Mouse (Mus musculus): Measurements from ENCODE around the gene Gab1. TPM values are rescaled to one million over a fixed set of nuclear protein-coding genes. Genes with fewer than 3 reads are reported as not detected.
A peak's percentile ranks its signal among the peaks of the same experiment; 100 is the strongest.

The Gab1 gene
- total and polyA plus RNA-seq, 3 experiments = 32.6 to 40.2 (median 38.3) TPM

DNA sequence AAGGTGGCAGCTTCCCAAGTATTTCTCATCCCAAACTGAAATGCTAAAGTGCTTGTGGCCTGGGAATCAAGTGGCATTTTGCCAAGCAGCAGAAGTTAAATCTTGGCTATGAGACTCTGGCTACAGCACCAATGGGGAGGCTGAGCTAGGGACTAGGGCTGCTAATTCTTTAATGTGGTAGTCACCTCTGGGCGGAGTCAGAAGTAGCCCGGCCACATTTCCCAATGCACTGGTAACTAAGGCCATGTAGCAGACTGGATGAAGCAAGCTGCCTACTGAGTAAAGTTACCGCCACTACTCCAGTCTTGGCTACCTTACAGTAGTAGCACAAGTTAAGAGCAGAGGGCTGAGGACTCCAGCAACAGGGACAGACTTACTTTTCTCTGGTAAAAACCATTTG lies 12.7 kb downstream of the Gab1 start:
- intact Hi-C loops (cut with DNase I) = loop anchor here (5.0 kb wide), 1 partner anchor 50 kb away; no protein-coding TSS in a partner anchor
- Histone ChIP-seq H3K79me2 (replicated peaks; ENCODE audit: control insufficient read depth, insufficient read depth, low read length) (peaks cover 8% of the 10 kb centered on the region), H3K4me1 (ENCODE audit: control insufficient read depth, insufficient read depth, low read length) (peaks cover 32% of the 10 kb centered on the region), H3K4me3 (no peak overlapping the region; the same call in 1 of the 2 replicates), H3K27me3 (ENCODE audit: control insufficient read depth, insufficient read depth, low read length) (no peaks in the 10 kb centered on the region), H3K9ac (ENCODE audit: low read depth, low read length) (peak overlapping the region; percentile 41; the same call in 1 of the 2 replicates), H3K36me3 (ENCODE audit: control insufficient read depth, insufficient read depth, low read length) (peaks cover 26% of the 10 kb centered on the region), H3K27ac (peak overlapping the region; percentile 78)
- WGBS = 43% methylated on average over 3 of the region's 3 CpGs
- TF ChIP-seq POLR2A (IDR thresholded peaks at IDR 0.05; ENCODE audit: insufficient read depth, low read depth, low read length) (no peak), EP300 (IDR thresholded peaks at IDR 0.05; ENCODE audit: insufficient read depth, low read depth, low read length) (no peak), CTCF (IDR thresholded peaks at IDR 0.05) (no peak)
- DNase-seq = peak in 1 of 2 experiments; percentile 72

DNA sequence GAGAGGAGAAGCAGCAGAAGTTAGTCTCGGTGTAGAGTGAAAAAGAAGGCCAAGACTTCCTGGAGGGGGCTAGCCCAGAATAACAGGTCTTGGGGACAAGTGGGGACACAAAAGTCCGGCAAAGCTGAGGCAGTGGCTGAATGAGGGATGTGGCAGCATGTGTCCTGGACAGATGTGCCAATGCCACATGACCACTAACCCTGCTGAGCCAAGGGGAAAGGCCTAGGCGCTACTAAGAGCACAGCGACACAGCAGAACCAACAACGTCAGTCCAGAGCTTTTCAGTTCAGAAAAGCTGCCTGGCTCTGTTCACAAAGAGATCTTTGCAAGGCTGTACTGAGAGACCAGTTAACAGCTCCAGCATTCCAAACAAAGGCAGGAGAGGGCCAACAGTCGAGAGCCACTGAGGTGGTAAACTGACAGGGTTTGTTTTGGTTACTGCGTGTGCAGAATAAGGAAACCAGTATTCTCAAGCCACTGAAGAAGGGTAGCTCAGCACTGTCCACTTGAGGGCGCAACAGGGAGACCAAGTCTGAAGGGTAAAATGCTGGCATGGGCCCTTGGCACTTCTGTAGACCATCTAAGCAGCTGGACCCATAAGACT lies 15.0 kb downstream of the Gab1 start:
- TF ChIP-seq EP300 (IDR thresholded peaks at IDR 0.05; ENCODE audit: insufficient read depth, low read depth, low read length) (0 out of 2 replicates have a peak, but pooled peaks have one; percentile 49), CTCF (IDR thresholded peaks at IDR 0.05) (peak; percentile 59), POLR2A (IDR thresholded peaks at IDR 0.05; ENCODE audit: insufficient read depth, low read depth, low read length) (no peak)
- peaks cover 21% of the 10 kb centered on the region for H3K4me1 ChIP-seq (ENCODE audit: control insufficient read depth, insufficient read depth, low read length)
- H3K79me2 ChIP-seq (replicated peaks; ENCODE audit: control insufficient read depth, insufficient read depth, low read length) = peaks cover 5% of the 10 kb centered on the region
- WGBS = 42% methylated on average over 8 of the region's 8 CpGs
- no peak overlapping the region for H3K4me3 ChIP-seq
- no peaks in the 10 kb centered on the region for H3K27me3 ChIP-seq (ENCODE audit: control insufficient read depth, insufficient read depth, low read length)
- intact Hi-C loops (cut with DNase I) = loop anchor here (2.0 to 5.0 kb wide), 2 partner anchors 16 to 48 kb away; no protein-coding TSS in a partner anchor
- peak in 1 of 2 experiments; percentile 50 for DNase-seq
- 0 out of 2 replicates have a peak overlapping the region, but pooled peaks have one; percentile 4 for H3K9ac ChIP-seq (ENCODE audit: low read depth, low read length)
- H3K27ac ChIP-seq = peak overlapping the region; percentile 78
- H3K36me3 ChIP-seq (ENCODE audit: control insufficient read depth, insufficient read depth, low read length) = peaks cover 32% of the 10 kb centered on the region

DNA sequence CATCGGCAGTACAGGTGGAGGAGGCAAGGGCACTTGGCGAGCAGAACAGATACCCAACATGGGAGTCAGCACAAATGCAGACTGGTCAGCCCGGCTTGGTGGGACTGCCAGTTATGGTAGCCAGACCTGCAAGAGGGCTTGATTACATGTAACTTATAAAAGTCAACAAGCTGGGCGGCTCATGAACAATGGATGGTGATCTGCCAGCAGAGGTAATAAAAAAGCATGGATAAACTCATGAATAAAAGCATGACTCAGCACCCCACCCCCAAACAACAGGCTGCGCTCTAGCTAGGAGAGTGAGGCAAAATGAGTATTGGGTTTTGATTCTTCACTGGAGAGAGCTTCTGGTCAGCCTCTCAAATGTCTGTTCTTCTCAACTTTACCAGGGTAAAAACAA lies 16.9 kb downstream of the Gab1 start:
- H3K27ac ChIP-seq = no peak overlapping the region
- intact Hi-C loops (cut with DNase I) = no loop called here
- no peak for DNase-seq
- H3K4me3 ChIP-seq = no peak overlapping the region
- no peaks in the 10 kb centered on the region for H3K27me3 ChIP-seq (ENCODE audit: control insufficient read depth, insufficient read depth, low read length)
- H3K9ac ChIP-seq (ENCODE audit: low read depth, low read length) = no peak overlapping the region
- H3K79me2 ChIP-seq (replicated peaks; ENCODE audit: control insufficient read depth, insufficient read depth, low read length) = peaks cover 5% of the 10 kb centered on the region
- WGBS = 66% methylated on average over 5 of the region's 5 CpGs
- peaks cover 19% of the 10 kb centered on the region for H3K4me1 ChIP-seq (ENCODE audit: control insufficient read depth, insufficient read depth, low read length)
- H3K36me3 ChIP-seq (ENCODE audit: control insufficient read depth, insufficient read depth, low read length) = peaks cover 29% of the 10 kb centered on the region
- TF ChIP-seq POLR2A (IDR thresholded peaks at IDR 0.05; ENCODE audit: insufficient read depth, low read depth, low read length) = no peak
- no peak for TF ChIP-seq CTCF (IDR thresholded peaks at IDR 0.05)
- no peak for TF ChIP-seq EP300 (IDR thresholded peaks at IDR 0.05; ENCODE audit: insufficient read depth, low read depth, low read length)

DNA sequence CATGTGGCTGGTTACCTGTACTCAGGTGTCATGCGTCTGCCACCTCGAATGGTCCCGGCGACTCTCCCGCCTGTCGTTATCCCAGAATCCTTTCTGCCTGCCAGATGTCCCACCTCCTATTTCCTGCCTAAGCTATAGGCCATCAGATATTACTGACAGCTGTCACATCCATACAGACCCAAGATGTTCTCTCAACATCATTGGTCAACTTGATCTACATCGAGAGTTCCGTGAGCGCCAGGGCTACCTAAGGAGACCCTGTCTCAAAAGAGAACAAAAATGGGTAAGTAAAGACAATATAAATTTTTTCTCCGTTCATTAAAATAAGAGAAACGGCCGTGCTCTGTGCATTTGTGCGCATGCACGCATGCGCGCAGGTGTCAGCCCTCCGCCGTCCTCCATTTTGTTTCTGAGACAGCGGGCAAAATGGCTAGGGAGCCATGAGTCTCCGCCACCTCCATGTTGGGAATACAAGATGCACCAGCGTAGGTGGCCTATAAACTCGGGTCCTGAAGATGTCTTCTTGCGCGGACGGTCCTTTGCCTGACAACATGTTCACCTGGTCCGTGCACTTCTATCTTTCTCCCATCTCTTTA lies 21.0 kb downstream of the Gab1 start:
- no peak for DNase-seq
- Histone ChIP-seq H3K4me3 (no peak overlapping the region), H3K27ac (no peak overlapping the region), H3K9ac (ENCODE audit: low read depth, low read length) (no peak overlapping the region), H3K79me2 (replicated peaks; ENCODE audit: control insufficient read depth, insufficient read depth, low read length) (peaks cover 3% of the 10 kb centered on the region), H3K4me1 (ENCODE audit: control insufficient read depth, insufficient read depth, low read length) (peaks cover 9% of the 10 kb centered on the region), H3K36me3 (ENCODE audit: control insufficient read depth, insufficient read depth, low read length) (peaks cover 16% of the 10 kb centered on the region), H3K27me3 (ENCODE audit: control insufficient read depth, insufficient read depth, low read length) (no peaks in the 10 kb centered on the region)
- TF ChIP-seq CTCF (IDR thresholded peaks at IDR 0.05) = no peak
- no peak for TF ChIP-seq POLR2A (IDR thresholded peaks at IDR 0.05; ENCODE audit: insufficient read depth, low read depth, low read length)
- no peak for TF ChIP-seq EP300 (IDR thresholded peaks at IDR 0.05; ENCODE audit: insufficient read depth, low read depth, low read length)
- 97% methylated on average over 26 of the region's 26 CpGs for WGBS
- intact Hi-C loops (cut with DNase I) = no loop called here

DNA sequence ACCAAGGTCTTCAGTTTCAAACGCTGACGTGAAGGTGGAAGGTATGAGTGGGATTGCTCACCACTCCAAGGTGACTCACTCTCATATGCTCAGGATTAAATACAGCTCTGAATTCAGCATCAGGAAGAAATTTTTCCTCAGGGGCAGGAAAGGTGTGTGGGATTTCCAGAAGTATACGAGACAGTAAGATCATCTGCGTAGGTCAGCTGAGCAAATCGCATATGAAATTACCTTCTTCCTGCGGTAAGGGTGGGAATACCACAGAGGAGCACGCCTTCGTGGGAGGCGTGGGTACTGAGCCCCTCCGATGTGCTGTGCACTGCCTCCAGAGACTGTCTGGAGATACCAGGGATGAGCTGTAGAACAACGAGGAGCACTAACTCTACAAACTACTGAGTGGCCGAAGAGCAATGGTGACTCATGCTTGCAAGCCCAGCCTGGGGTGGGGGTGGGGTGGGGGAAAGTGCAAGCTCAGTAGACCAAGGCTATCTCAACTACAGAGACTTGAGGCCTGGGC lies 22.4 kb downstream of the Gab1 start:
- Histone ChIP-seq H3K79me2 (replicated peaks; ENCODE audit: control insufficient read depth, insufficient read depth, low read length) (no peaks in the 10 kb centered on the region; the same call in none of the 2 replicates), H3K27ac (no peak overlapping the region), H3K36me3 (ENCODE audit: control insufficient read depth, insufficient read depth, low read length) (peaks cover 15% of the 10 kb centered on the region), H3K9ac (ENCODE audit: low read depth, low read length) (no peak overlapping the region), H3K4me1 (ENCODE audit: control insufficient read depth, insufficient read depth, low read length) (peaks cover 11% of the 10 kb centered on the region), H3K27me3 (ENCODE audit: control insufficient read depth, insufficient read depth, low read length) (no peaks in the 10 kb centered on the region), H3K4me3 (no peak overlapping the region)
- no peak for TF ChIP-seq POLR2A (IDR thresholded peaks at IDR 0.05; ENCODE audit: insufficient read depth, low read depth, low read length)
- TF ChIP-seq CTCF (IDR thresholded peaks at IDR 0.05) = no peak
- no peak for TF ChIP-seq EP300 (IDR thresholded peaks at IDR 0.05; ENCODE audit: insufficient read depth, low read depth, low read length)
- 63% methylated on average over 12 of the region's 12 CpGs for WGBS
- DNase-seq = no peak
- intact Hi-C loops (cut with DNase I) = no loop called here

DNA sequence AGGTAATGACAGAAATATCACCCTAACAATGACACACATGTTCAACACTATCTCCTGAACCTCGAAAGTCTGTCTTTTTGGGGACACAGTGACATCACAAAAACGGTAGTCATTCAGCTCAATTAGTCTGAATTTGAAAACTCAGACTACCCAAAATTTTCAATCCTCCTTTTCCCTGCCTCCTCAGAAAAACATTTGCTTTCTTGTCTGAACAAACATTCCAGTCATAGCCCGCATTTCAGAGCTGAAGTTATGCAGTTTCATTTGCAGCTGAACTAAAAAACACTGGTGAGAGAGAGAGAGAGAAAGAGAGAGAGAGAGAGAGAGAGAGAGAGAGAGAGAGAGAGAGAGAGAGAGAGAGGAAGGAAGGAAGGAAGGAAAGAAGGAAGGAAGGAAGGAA lies 23.2 kb downstream of the Gab1 start:
- WGBS = 42% methylated on average over 3 of the region's 3 CpGs
- Histone ChIP-seq H3K4me1 (ENCODE audit: control insufficient read depth, insufficient read depth, low read length) (peaks cover 13% of the 10 kb centered on the region), H3K9ac (ENCODE audit: low read depth, low read length) (no peak overlapping the region), H3K4me3 (no peak overlapping the region), H3K27me3 (ENCODE audit: control insufficient read depth, insufficient read depth, low read length) (no peaks in the 10 kb centered on the region), H3K36me3 (ENCODE audit: control insufficient read depth, insufficient read depth, low read length) (peaks cover 13% of the 10 kb centered on the region), H3K79me2 (replicated peaks; ENCODE audit: control insufficient read depth, insufficient read depth, low read length) (no peaks in the 10 kb centered on the region; the same call in none of the 2 replicates), H3K27ac (no peak overlapping the region; the same call in 1 of the 2 replicates)
- TF ChIP-seq EP300 (IDR thresholded peaks at IDR 0.05; ENCODE audit: insufficient read depth, low read depth, low read length) = no peak
- no peak for TF ChIP-seq POLR2A (IDR thresholded peaks at IDR 0.05; ENCODE audit: insufficient read depth, low read depth, low read length)
- no peak for TF ChIP-seq CTCF (IDR thresholded peaks at IDR 0.05)
- no peak for DNase-seq
- intact Hi-C loops (cut with DNase I) = no loop called here
